Mouse (Mus musculus) ZHBTc4 (cell line): ENCODE data around the gene Adgra3.

Experiments used
- DNase-seq: peaks from one replicate; pipeline ENCODE4 v3.0.0-alpha.2; 2011; ENCODE audit warnings: low read depth, low spot score

The Adgra3 gene

GRCm38 (mm10) chr5:50058421-50059286 lies at the start of gene Adgra3:
Gene Adgra3 (minus strand): TSS chr5:50059006.
- DNase-seq: peak; percentile 90

GRCm38 (mm10) chr5:50083441-50083840 lies 24.6 kb upstream of the Adgra3 start:
- no peak for DNase-seq

- DNase-seq: no peak
Measured at GRCm38 (mm10) chr5:50074245-50074644, 15.4 kb upstream of the Adgra3 start.

- no peak for DNase-seq
Measured at GRCm38 (mm10) chr5:50064236-50064635, 5.4 kb upstream of the Adgra3 start.

- DNase-seq: no peak
Measured at GRCm38 (mm10) chr5:50059586-50059985, 780 bp upstream of the Adgra3 start.

- DNase-seq: peak; percentile 60
Measured at GRCm38 (mm10) chr5:50057612-50058420, 990 bp downstream of the Adgra3 start.

- peak; percentile 53 for DNase-seq
Measured at GRCm38 (mm10) chr5:50052456-50052855, 6.3 kb downstream of the Adgra3 start.

- DNase-seq: peak; percentile 17
Measured at GRCm38 (mm10) chr5:50050668-50051425, 8.0 kb downstream of the Adgra3 start.

GRCm38 (mm10) chr5:50050037-50050436 lies 8.8 kb downstream of the Adgra3 start:
- peak; percentile 9 for DNase-seq

GRCm38 (mm10) chr5:50049506-50049905 lies 9.3 kb downstream of the Adgra3 start:
- no peak for DNase-seq

GRCm38 (mm10) chr5:50048960-50049359 lies 9.8 kb downstream of the Adgra3 start:
- no peak for DNase-seq

- no peak for DNase-seq
Measured at GRCm38 (mm10) chr5:50048271-50048851, 10.4 kb downstream of the Adgra3 start.

GRCm38 (mm10) chr5:50045180-50045579 lies 13.6 kb downstream of the Adgra3 start:
- DNase-seq: no peak

- DNase-seq: no peak
Measured at GRCm38 (mm10) chr5:50043677-50044076, 15.1 kb downstream of the Adgra3 start.

- no peak for DNase-seq
Measured at GRCm38 (mm10) chr5:50042274-50042943, 16.4 kb downstream of the Adgra3 start.

- DNase-seq: no peak
Measured at GRCm38 (mm10) chr5:50039521-50039920, 19.3 kb downstream of the Adgra3 start.

GRCm38 (mm10) chr5:50037666-50038065 lies 21.1 kb downstream of the Adgra3 start:
- DNase-seq: no peak

GRCm38 (mm10) chr5:50034900-50035514 lies 23.8 kb downstream of the Adgra3 start:
- no peak for DNase-seq

GRCm38 (mm10) chr5:50034231-50034630 lies 24.6 kb downstream of the Adgra3 start:
- DNase-seq: no peak

- no peak for DNase-seq
Measured at GRCm38 (mm10) chr5:50033660-50034059, 25.1 kb downstream of the Adgra3 start.
